Mouse (Mus musculus) C2C12 (cell line): ENCODE data around the gene Ankub1. TPM values are rescaled to one million over a fixed set of nuclear protein-coding genes. Genes with fewer than 3 reads are reported as not detected.

ENCODE experiments used
- H3K27me3 ChIP-seq: one replicate; pipeline ENCODE4 v1.6.1; 2011; ENCODE audit not compliant: control insufficient read depth, insufficient read depth, insufficient read length
- H3K36me3 ChIP-seq: one replicate; pipeline ENCODE4 v1.6.1; 2011; ENCODE audit not compliant: control insufficient read depth, insufficient read depth
- H3K4me3 ChIP-seq: one replicate; pipeline ENCODE4 v1.5.1; 2011; ENCODE audit warnings: mild to moderate bottlenecking, control low read depth; ENCODE audit not compliant: poor library complexity, insufficient read depth, severe bottlenecking
- H3K79me2 ChIP-seq: one replicate; pipeline ENCODE4 v1.6.1; 2011; ENCODE audit not compliant: control insufficient read depth, insufficient read depth
- H3K79me3 ChIP-seq: one replicate; pipeline ENCODE4 v1.6.1; 2011; ENCODE audit warnings: low read depth, control low read depth
- H3ac ChIP-seq: one replicate; pipeline ENCODE3; 2011; ENCODE audit warnings: low read depth; ENCODE audit not compliant: control insufficient read depth, insufficient read length
- CEBPB ChIP-seq: IDR thresholded peaks from one replicate; pipeline ENCODE4 v1.6.1; 2011; ENCODE audit warnings: low read depth, mild to moderate bottlenecking, control low read depth, moderate library complexity
- CTCF ChIP-seq: IDR thresholded peaks from one replicate; pipeline ENCODE4 v1.5.1; 2011; ENCODE audit not compliant: control insufficient read depth, insufficient read depth, insufficient read length
- FOSL1 ChIP-seq: IDR thresholded peaks from one replicate; pipeline ENCODE4 v1.8.0; 2011; ENCODE audit warnings: mild to moderate bottlenecking, low read length; ENCODE audit not compliant: poor library complexity, insufficient read depth, severe bottlenecking
- MAX ChIP-seq: IDR thresholded peaks from one replicate; pipeline ENCODE4 v1.6.1; 2011; ENCODE audit warnings: mild to moderate bottlenecking, control low read depth
- MYOD1 ChIP-seq: IDR thresholded peaks from one replicate; pipeline ENCODE4 v1.6.1; 2011; ENCODE audit warnings: low read depth; ENCODE audit not compliant: control insufficient read depth, insufficient read length
- MYOG ChIP-seq: IDR thresholded peaks from one replicate; pipeline ENCODE4 v1.6.1; 2011; ENCODE audit not compliant: control insufficient read depth, insufficient read length; ENCODE audit errors: extremely low read depth
- USF1 ChIP-seq: IDR thresholded peaks from one replicate; pipeline ENCODE4 v1.6.1; 2011; ENCODE audit warnings: low read depth, mild to moderate bottlenecking, control low read depth, moderate library complexity
- polyA plus RNA-seq: library from polyadenylated mRNA; unstranded; fragments of >200 nt; fragmentation: generic; extraction: Trizol; gene quantifications from one replicate; pipeline ENCODE4 v1.2.1, GENCODE M21; 2012; ENCODE audit warnings: missing spikeins

Gene Ankub1
- polyA plus RNA-seq, 1 experiment = not detected

DNA sequence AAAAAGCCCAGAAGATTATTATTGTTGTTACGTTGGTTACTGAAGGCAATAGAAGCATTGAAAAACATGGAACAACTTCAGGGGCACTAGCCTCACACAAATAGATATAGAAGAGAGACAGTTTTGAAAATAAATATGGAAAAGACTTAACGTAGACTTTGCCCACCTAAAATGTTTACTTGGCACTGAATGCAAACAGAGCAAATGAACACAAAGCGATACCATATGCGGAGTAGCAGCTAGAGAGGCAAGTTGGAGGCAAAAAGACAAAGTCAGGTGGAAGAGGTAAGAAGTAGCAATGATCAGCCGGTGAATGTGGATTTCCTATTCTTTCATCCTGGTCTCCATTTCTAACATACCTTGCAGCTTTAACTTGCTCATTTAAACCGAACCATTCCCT, 21.6 kb upstream of the Ankub1 start:
- Histone ChIP-seq H3K27me3 (no peaks in the 10 kb centered on the region), H3ac (no peak overlapping the region), H3K4me3 (no peak overlapping the region), H3K79me2 (no peaks in the 10 kb centered on the region), H3K36me3 (no peaks in the 10 kb centered on the region), H3K79me3 (no peaks in the 10 kb centered on the region)
- no peak for TF ChIP-seq MYOD1
- no peak for TF ChIP-seq CEBPB
- no peak for TF ChIP-seq MYOG
- TF ChIP-seq FOSL1 = no peak
- TF ChIP-seq USF1 = no peak
- TF ChIP-seq MAX = no peak
- no peak for TF ChIP-seq CTCF

DNA sequence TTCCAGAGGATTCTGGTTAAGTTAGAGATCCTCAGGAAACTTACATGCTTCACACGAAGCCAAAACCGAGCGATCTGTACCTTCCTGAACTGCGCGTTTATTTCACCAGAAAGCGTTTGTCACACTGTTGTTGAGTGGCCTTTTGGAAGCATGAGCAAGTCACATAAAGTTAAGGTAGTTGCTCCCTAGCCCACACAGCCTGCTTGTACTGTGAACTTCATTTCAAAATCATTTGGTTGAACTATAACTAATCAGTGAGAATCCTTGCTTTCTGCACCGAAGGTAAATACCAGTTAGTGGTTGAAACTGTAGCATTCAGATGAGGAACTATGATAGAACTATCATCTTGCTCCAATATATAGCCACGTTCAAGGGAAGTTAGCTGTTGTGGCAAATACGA, 4.2 kb upstream of the Ankub1 start:
- Histone ChIP-seq H3ac (no peak overlapping the region), H3K27me3 (peaks cover 26% of the 10 kb centered on the region), H3K4me3 (no peak overlapping the region), H3K36me3 (no peaks in the 10 kb centered on the region), H3K79me2 (no peaks in the 10 kb centered on the region), H3K79me3 (no peaks in the 10 kb centered on the region)
- no peak for TF ChIP-seq USF1
- no peak for TF ChIP-seq CEBPB

DNA sequence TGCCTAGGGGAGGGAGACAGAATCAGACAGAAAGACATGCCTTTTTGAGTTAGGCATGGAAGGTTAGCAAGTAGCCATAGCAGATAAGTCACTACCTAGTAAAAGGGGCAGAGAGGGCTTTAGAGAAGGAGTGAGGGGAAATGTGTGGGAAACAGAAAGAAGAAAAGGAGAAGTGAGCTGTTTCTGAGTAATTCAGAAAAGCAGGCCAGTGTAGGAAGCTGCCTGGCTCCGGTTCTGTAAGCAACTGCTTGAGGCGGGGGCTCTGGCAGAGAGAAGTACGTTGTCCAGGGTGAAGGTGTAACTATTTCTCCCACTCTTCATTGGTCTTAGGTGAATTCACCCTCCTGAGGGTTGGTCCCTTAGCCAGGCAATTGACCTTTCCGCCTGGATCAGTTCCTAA, 3.6 kb upstream of the Ankub1 start:
- no peaks in the 10 kb centered on the region for H3K36me3 ChIP-seq
- H3K79me3 ChIP-seq = no peaks in the 10 kb centered on the region
- TF ChIP-seq MAX (no peak), USF1 (no peak), CTCF (no peak), FOSL1 (no peak), CEBPB (no peak), MYOD1 (no peak), MYOG (no peak)
- H3K79me2 ChIP-seq = no peaks in the 10 kb centered on the region
- no peak overlapping the region for H3K4me3 ChIP-seq
- peaks cover 26% of the 10 kb centered on the region for H3K27me3 ChIP-seq
- no peak overlapping the region for H3ac ChIP-seq

DNA sequence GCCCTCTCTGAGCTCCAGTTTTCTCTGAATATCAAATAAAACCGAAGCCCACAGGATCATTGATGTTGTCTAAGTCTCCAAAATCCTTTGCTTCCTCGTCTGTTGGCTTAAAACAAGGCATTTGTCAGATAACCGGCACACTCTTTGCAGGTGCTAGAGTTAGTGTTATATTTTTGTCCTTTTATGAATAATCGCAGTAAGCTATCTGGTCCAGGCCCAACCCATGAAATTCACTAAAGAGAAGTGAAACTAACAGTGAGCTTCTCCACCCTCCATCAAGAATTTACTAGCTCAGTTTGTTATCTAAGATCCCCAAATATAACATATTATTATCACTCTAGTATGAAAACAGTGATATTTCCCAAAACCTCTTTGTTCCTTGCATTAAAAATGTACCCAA, 827 bp downstream of the Ankub1 start:
- H3K27me3 ChIP-seq = peaks cover 33% of the 10 kb centered on the region
- H3ac ChIP-seq = no peak overlapping the region
- no peaks in the 10 kb centered on the region for H3K79me3 ChIP-seq
- no peaks in the 10 kb centered on the region for H3K36me3 ChIP-seq
- TF ChIP-seq MYOG (no peak), MAX (no peak), FOSL1 (no peak), MYOD1 (no peak)
- no peaks in the 10 kb centered on the region for H3K79me2 ChIP-seq
- H3K4me3 ChIP-seq = no peak overlapping the region

DNA sequence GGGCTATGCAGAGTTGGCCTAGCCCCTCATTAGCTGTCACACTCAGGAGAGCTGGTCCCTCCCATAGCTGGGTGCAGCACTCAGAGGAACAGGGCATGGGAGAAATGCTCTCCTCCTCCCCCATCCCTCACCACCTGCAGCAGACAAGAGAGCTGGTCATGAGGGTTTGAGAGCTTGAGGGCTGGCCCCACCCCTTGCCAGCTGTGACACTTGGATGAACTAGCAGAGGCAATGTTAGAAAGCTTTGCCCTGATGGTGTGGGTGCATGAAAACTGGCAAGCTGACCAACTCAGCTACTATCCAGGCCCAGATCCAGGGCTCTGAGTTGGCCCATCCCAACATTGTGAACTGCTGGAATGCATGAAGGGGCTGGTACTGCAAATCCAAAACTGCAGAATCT, 14.8 kb downstream of the Ankub1 start:
- Histone ChIP-seq H3ac (no peak overlapping the region), H3K36me3 (no peaks in the 10 kb centered on the region), H3K79me3 (no peaks in the 10 kb centered on the region), H3K79me2 (no peaks in the 10 kb centered on the region), H3K4me3 (no peak overlapping the region), H3K27me3 (peaks cover 8% of the 10 kb centered on the region)
- no peak for TF ChIP-seq CTCF
- TF ChIP-seq CEBPB = no peak
- no peak for TF ChIP-seq MAX
- TF ChIP-seq USF1 = no peak
- no peak for TF ChIP-seq MYOG
- no peak for TF ChIP-seq FOSL1
- TF ChIP-seq MYOD1 = no peak

DNA sequence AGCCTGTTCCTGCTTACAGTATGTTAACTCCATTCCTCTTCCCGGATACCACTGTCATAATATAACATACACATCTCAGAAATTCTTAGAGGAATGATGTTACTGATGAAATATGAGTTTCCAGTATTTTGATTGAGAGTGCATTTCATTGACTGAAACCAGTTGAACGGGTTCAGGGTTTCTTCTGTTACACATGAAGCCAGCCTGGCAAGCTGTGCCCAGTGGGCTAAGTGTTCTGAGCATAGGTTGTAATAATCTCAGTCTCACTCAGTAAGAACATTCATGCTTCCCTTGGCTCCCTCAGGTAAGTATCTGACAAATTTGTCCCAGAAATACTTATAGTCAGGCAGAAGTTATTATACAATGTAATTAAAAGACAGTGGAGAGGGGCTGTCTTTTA, 18.5 kb downstream of the Ankub1 start:
- no peak overlapping the region for H3ac ChIP-seq
- H3K36me3 ChIP-seq = no peaks in the 10 kb centered on the region
- peaks cover 14% of the 10 kb centered on the region for H3K27me3 ChIP-seq
- no peaks in the 10 kb centered on the region for H3K79me2 ChIP-seq
- no peaks in the 10 kb centered on the region for H3K79me3 ChIP-seq
- TF ChIP-seq CEBPB (no peak), FOSL1 (no peak), MYOG (no peak), USF1 (no peak), CTCF (no peak), MAX (no peak), MYOD1 (no peak)
- H3K4me3 ChIP-seq = no peak overlapping the region

DNA sequence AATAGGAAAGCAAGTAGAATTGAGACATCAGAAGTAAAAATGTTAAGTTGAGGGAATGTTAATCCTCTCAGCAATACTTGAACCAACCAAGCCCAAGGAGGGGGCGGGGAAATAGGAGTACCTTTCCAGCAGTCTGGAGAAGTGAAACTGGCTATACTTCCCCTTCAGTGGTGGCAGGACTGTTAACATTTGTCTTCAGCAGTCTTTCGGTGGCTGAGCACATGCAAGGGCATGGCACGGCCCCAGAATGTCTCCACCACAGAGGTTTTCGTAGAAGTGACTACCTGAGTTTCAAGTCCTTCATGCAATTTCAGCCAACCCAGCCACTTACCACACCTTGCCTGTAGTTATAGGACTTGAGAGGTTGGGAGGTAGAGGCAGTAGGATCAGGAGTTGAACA, 19.0 kb downstream of the Ankub1 start:
- TF ChIP-seq MYOD1 (no peak), FOSL1 (no peak), MYOG (no peak), CEBPB (no peak), CTCF (no peak), USF1 (no peak), MAX (no peak)
- no peaks in the 10 kb centered on the region for H3K79me2 ChIP-seq
- peaks cover 14% of the 10 kb centered on the region for H3K27me3 ChIP-seq
- no peaks in the 10 kb centered on the region for H3K36me3 ChIP-seq
- H3ac ChIP-seq = no peak overlapping the region
- no peak overlapping the region for H3K4me3 ChIP-seq
- H3K79me3 ChIP-seq = no peaks in the 10 kb centered on the region
